Mouse (Mus musculus) telencephalon, adult 2 months (tissue): Measurements from ENCODE around the gene Slc25a39.
"Not testable (repeated sequence)": the region's sequence is repeated elsewhere in the genome, so short reads cannot be mapped to it uniquely, and the experiment has no call there.

Experiments
- DNase-seq: peaks from one replicate; pipeline ENCODE4 v3.0.0-alpha.2; 2011; ENCODE audit warnings: low read depth, low spot score

Gene Slc25a39

DNA sequence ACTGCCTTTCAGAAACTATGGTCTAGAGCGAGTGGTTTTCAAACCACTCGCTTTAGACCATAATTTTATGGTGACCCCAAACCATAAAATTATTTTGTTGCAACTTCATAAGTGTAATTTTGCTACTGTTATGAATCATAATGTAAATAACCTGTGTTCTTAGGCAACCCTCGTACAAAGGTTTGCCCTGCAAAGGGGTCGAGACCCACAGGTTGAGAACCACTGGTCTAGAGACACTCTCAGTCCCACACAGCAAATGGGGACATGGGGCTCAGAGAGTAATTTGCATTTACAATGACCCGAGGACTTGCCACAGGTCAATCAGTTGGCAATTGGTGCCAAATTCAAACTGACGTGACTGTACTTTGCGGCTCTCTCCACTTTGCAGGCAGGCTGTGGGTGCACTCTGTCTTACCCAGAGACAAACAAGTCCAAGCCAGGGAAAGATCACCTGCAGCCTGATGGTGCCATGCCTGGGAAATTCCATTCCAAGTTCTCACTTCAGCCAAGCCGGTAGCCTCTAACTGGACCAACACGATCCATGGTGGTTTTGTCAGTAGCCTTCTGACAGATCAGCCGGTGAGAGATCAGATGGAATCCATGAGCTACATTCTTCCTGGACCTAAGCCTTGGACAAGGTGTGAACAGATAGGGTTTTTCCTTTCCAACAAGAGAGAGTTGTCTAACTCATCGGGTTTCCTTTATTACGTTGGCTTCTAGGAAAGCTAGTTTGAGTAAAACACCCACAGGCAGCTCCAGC is 35.6 kb downstream of the Slc25a39 start:
- no peak for DNase-seq

DNA sequence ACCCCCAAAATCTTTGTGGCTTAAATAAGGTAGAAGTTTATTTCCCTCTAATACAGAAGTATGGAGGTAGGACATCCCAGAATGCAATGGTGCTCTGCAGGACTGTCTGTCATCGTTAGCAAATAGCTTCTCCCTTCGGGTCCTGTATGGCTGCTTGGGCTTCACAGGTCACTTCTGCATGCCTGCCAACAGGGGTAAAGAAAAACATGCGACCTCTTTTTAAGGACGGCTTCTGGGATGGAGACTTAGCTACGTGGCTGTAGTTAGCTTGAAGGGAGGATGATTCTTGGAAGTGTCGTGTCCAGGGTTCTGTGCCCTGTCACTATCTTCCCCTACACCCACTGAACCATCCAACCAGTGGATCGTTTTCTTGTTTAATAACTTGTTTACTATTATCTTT is 37.5 kb downstream of the Slc25a39 start:
- no peak for DNase-seq

DNA sequence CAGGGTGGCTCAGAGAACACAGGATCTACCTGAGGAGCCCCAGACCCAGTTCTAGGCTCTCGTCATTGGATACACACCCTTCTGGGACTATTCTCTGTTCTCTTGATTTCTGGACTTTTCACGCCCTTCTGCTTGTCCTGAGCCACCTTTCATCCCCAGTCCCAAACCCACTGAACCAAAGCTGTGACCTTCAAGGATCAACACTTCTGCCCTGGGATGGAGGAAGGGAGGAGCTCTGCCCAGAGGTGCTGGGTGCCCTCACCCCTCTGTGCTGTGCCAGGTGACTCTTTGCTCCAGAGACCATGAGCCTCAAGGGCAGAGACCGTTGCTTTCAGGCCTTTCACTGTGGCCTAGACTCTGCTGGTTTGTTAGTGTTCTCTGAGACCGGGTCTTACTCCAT is 38.5 kb downstream of the Slc25a39 start:
- no peak for DNase-seq

DNA sequence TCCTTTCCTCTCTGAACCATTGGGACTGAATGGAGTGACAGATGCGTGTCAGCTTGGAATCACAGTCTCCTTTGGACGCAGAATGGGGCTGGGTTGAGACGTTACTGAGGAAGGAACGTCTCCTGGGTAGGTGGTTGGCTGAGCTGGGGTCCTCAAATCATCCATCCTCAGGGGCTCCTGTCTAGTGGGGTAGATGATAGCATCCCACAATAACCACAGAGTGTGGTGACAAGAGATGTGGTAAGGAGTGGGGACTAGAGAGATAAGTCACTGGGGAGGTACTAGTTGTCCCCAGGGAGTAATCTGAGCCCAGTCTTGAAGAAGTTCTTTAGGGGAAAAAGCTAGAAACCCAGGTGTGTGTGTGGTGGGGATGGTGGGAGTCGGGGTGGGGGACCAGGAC is 39.4 kb downstream of the Slc25a39 start:
- no peak for DNase-seq

DNA sequence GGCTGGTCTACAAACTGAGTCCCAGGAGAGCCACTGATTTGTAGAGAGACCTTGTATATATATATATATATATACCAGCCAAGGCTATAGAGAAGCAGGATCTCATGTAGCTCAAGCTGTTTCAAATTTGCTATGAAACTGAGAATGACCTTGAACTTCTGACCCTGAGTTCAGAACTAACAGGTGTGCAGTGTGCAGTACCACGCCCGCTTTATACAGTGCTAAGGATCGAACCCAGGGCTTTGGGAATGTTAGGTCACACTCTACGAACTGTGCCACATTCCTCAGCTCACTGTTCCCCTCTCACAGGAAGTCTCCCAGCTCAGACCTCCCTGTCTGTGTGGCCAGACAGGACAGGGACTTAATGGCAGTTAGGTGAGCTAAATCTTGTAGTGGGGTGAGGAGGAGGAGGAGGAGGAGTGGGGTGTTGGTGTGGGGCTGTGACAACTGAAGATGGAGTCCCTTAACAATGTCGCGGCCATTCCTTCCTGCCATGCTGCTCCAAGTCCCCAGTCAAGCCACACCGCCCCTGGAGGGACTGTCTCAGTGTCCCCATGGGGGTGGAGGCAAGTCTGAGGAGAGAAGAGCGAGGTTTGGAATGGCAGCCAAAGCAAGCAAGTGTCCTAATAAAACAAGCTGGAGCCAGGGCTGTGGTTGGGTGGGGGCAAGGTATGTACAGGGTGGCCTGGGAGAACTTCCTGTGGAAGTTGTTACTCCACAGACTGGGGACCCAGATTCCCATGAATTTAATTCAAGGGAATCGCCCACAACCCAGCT is 40.1 kb downstream of the Slc25a39 start:
- DNase-seq, result no peak

DNA sequence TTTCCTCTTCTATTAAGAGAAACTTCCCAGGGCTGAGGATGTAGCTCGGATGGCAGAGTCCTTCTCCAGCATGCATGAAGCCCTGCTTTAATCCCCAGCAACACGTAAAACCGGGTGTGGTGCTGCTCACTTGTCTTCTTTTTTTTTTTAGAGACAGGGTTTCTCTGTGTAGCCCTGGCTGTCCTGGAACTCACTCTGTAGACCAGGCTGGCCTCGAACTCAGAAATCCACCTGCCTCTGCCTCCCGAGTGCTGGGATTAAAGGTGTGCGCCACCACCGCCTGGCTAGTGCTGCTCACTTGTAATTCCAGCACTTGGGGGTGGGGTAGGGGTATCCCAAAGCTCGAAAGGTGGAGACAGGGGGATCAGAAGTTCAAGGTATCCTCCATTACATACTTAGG is 41.6 kb downstream of the Slc25a39 start, which contains the start of gene Slc4a1:
Gene Slc4a1, minus strand, starts transcription at position 101 of the 400 bp plus-strand sequence.
- DNase-seq, result not testable (repeated sequence)

DNA sequence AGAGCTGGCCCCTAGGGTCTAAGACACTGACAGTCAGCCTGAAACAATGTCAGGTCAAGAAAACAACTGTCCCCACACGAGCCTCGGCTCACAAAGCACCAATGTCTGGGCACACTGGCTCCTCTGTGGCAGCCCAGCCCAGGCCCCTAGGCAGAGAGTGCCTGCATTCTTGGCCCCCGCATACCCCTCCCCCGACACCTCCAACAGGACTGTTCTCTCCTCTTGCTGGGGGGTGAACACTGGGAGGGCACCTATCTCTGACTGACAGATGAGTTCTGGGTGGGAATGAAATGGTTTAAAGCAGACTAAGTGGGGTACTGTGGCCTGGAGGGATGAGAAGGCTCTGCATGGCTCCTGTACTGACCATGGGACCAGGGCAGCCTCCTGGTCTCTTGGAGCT is 42.0 kb downstream of the Slc25a39 start:
- DNase-seq, result no peak

DNA sequence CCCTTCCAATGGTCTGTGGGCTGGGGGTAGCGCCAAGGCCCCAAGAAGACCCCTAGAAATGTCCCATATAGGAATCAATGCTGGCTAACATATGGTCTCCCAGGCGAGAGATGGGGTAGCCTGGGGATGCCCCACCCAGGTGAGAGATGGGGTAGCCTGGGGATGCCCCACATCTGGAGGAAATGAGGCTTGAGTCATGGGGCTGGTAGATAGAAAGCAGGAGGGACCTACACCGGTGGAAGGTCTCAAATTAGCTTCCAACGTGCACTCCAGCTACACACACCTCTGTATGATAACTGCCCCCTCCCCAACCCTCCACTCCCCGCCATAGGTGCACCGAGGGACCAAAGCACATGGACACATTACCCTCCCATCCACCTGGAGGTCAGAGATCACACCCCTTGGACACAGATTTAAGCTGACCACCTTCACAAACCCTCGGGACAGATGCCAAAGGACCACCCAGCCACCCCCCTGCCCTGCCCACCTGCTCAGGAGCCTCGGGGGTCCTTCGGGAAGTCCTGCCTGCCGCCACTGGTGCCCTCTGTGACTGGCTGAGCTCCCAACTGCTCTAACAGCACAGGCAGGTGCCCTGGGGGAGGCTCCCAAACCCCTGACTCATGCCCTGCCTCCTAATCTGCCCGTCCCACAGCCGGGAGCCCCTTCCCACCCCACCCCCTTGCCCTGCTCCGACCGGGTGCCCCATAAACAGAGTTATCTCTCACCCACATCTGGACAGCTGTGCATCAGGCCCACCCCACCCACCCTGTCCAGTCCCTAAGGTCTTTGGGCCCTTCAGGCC is 43.0 kb downstream of the Slc25a39 start:
- no peak for DNase-seq

DNA sequence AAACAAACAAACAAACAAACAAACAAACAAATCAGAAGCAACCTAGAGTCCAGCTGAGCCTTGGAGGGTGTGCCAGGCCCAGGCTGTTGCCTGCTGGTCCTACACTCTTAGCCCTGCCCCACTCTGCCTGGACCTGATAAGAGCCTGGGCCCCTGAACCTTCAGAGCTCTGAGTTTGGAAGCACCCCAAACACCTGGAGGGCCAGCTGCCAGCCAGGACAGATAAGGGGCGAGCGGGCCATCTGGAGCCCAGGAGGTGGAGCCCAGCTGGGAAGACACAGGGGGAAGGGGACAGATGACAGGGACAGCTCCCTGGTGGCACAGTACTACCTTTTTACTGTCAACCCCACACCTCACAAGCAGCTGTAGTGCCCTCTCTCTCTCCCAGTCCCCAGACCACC is 44.1 kb downstream of the Slc25a39 start:
- DNase-seq, result no peak

DNA sequence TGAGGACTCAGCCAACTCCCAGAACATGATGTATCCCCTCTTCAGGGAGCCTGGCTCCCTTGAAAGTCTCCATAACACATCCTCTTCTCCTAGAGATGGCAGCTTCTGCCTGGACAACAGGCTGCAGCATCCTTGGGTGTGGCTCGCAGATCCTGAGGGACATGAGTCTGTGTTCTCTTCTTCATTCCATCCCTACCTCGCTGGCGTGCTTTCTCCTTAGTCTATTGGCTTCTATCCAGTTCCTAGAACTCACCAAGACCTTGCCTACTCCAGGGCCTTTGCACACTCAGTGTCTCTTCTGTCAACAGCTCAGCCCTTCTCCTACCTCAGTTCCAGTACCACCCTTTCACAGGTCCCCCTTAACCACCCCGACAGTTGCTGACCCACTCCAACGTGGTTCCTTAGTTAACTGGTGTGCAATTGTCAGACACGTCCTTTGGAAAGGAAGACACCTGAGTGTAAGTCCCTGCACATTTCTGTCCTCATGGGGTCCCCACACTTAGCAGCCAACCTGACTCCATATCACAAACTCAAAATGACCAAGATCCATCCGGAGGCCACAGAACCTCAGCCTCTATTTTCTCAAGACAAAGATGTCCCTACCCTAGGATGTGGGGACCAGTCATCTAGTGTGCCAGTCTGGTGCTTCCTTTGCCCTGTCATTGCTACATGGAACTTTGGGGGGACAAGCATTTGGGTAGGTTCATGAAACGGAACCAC is 45.8 kb downstream of the Slc25a39 start:
- DNase-seq, result no peak

DNA sequence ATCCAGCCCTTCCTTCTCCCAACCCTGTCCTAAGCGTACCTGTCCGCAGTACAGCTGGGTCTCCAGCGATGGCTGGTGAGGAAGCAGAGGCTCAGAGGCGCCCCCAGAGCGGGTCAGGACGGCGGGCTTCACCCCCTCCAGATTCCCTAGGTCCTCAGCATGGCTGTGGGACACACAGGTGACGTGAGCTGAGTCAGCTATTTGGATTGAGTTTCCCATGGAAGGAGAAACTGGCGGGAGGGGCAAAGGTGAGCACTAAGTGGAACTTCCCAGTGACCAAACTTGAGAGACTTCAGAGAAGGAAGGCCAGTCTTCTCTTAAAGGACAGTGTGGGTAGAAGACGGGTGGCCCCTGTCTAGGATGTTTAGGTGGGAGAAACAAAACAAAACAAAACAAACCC is 49.4 kb downstream of the Slc25a39 start:
- DNase-seq, result no peak

DNA sequence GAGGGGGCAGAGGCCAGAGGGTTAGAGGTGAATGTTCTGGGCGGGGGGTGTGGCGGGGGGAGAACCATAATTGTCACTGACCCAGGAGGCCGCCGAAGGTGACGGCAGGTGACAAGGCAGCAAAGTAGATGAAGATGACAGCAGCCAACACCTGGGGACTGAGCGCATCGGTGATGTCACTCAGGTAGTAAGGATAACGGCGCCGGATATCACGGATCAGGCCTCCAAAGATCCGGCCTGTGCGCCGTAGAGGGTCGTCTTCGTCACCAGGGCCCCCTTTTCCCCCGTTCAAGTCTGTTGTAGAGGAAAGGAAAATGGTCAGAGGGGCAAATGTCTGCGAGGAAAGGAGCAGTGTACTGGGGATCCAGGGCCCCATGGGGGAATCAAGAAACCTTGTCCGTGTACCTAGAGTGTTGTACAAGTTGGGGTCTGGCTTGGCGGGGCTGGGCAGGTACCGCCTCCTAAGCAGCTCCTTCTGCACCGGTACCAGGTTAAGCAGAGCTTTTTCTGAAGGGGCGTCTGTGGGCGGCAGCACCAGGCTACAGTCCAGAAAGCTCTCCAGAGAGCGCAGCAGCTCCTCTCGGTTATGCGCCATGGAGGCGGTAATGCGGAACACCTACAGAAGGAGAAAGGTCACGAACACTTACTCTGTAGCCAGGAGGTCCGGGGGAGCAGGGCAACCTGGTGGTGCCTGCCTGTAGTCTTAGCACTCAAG is 51.0 kb downstream of the Slc25a39 start:
- no peak for DNase-seq

DNA sequence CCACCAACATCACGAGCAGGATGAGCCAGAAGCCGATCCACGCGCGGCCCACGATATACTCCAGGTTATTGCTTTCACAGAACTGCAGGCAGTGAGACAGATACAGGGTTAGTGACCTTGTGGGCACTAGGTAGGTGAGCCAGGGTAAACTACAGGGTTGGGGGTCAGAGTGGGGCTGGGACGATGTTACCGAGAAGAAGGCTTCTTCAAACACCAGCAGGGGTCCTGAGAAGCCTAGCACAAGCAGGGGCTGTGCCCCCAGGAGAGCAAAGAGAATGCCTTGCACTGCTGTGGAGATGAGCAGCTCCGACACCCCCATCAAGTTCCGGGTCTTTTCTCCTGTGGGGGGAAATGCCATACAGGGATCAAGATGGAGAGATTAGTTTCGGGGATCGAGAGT is 51.6 kb downstream of the Slc25a39 start:
- DNase-seq, result no peak

DNA sequence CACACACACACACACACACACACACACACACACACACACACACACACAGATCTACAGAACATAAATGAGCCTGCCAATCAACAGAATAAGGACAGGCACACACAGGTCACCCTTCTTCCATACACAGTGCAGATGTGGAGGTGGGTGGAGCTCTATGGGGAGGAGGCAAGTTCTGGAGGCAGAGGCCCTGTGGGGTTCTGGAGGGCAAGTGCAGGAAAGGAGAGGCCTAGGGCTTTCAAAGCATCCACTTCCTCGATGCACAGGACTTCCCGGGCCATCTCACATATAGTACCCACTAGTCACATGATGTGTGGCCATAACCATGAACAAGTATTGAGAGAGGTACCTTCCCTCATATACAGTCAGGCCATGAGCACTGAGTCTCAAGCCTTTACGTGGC is 52.2 kb downstream of the Slc25a39 start:
- DNase-seq, result no peak

DNA sequence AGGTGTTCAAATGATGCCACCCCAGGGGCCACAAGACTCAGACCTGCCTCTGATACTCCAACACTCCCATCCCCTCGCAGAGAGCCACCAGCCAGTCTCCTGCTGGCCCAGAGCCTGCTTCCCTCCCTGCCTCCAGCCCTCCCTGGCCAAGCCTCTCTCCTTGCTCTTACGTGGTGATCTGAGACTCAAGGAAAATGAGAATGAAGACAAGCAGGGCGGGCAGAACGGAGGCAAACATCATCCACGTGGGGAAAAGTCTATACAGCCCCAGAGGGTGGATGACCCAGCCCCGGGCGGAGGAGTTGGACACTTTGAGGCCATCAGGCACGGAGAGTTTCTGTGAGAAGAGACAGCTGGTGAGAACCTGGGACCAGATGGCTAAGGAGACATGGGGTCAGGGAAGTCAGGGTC is 54.7 kb downstream of the Slc25a39 start:
- DNase-seq, result no peak
